Mouse (Mus musculus) testis, adult 2 months (tissue): ENCODE results near the gene Emilin1.

Experiments
- CTCF ChIP-seq: fragments of 200-500 bp; IDR thresholded peaks from 2 replicates; pipeline ENCODE4 v1.5.1; 2012; ENCODE audit warnings: low read depth, mild to moderate bottlenecking, inconsistent platforms, low read length, moderate library complexity; ENCODE audit not compliant: control insufficient read depth, insufficient read depth, insufficient replicate concordance
- POLR2A ChIP-seq: fragments of 200-500 bp; IDR thresholded peaks from 2 replicates; pipeline ENCODE4 v1.6.1; 2012; ENCODE audit warnings: low read depth, mild to moderate bottlenecking, inconsistent platforms, low read length, moderate library complexity; ENCODE audit not compliant: control insufficient read depth

- TF ChIP-seq CTCF (no peak), POLR2A (no peak)
Observed at GRCm38 (mm10) chr5:30901860-30902259, 11.3 kb upstream of the Emilin1 start.
